Mouse (Mus musculus) heart, postnatal 36 days (tissue): ENCODE results near the gene Ttll5. TPM values are rescaled to one million over a fixed set of nuclear protein-coding genes. Genes with fewer than 3 reads are reported as not detected.

Experiments used
- DNase-seq, 2 experiments: peaks; one replicate each; pipeline ENCODE4 v3.0.0; 2021 to 2022
- intact Hi-C: fragments of 180-260 bp; cut with DNase I; formaldehyde crosslinking; loops from one replicate; pipeline ENCODE4 v1.15.1; 2025
- total RNA-seq, 2 experiments: library from RNA; stranded (reverse); gene quantifications; 2 replicates each; pipeline ENCODE4 v1.2.3; 2021

The Ttll5 gene
- total RNA-seq, 2 experiments from 2014 or later = 14.6 to 14.8 TPM

GRCm38 (mm10) chr12:86036368-86037166, 212.1 kb downstream of the Ttll5 start:
- intact Hi-C loops = no loop called here
- no peak for DNase-seq

DNA sequence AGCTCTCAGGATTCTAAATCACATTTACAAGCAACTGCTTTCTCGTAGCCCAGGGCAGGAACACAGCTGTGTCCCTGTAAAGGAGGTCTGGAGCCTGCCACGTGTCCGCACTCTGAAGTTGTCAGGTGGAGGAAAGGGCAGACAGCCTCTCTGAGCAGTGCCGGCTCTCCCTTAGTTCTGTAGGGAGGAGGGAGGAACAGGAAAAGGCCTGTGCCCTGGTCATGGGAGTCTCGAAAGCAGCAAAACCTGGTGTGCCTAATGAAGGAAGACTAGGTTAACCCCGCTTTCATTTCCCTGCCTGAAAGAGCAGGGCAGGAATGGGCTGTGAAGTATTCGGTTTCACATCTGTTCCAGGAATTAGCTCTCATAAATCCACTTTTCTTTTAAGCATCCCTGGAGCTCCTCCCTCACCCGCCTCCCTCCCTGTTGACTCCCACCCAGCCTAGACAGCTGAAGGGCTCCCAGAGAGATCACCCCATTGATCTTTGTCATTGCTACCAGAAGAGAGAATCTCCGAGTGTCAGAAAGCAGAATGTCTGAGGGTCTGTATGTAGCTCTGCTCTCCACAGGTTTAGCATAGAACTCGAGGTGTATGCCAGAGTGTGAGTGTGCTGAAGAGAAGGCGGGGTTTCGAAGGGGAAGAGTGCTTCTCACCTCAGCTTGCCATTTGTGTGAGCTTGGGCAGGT, 212.9 kb downstream of the Ttll5 start:
- intact Hi-C loops = no loop called here
- DNase-seq = no peak

GRCm38 (mm10) chr12:86039078-86039477, 214.6 kb downstream of the Ttll5 start:
- no peak for DNase-seq
- intact Hi-C loops = no loop called here

DNA sequence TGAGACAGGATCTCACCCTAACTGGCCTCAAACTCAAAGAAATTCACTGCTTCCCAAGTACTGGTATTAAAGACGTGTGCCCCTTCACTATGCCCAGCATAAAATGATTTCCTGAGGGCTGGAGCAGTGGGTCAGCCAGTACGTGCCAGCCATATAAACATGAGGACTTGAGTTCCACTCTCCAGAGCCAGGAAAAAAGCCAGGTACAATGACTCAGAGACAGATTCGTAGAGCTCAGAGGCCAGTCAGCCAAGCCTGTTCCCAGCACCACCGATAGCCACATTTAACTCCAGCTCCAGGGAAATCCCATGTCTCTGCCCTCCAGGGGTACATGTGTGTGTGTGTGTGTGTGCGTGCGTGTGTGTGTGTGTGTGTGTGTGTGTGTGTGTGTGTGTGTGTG, 215.3 kb downstream of the Ttll5 start:
- no peak for DNase-seq
- intact Hi-C loops = no loop called here

DNA sequence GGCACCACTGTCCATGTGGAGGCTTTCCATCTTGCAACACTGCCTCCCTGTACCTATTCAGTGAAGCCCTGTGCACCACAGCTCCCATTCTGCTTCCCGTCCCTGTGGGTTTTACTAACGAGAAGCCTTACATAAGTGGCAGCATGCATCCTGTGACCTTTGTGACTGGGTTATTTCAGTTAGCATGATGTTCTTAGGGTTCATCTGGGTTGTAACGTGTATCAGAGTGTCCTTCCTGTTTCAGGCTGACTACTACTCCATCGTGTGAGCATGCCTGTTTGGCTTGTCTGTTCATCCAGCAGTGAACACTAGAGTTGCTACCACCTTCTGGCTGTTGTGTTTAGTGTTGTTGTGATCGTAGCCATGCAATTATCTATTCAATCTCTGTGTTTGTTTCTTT, 221.7 kb downstream of the Ttll5 start:
- intact Hi-C loops = no loop called here
- no peak for DNase-seq

DNA sequence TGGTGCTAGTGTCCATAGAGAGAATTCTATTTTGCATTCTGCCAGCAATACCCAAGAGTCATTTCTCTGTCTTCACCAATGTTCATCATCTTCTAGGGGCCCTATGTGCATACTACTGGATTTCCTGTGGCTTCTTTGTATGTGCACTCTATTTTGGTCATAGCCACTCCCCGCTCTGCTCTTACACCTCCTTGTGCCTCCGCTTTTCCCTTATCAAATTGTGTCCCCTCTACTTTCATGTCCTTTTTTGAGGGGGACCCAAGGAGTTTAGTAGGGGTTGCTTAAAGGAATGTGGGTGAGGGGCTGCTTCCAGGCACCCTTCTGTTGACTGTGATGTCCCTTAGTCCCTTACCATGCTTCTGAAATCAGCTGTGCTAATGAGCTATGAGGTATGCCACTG, 222.3 kb downstream of the Ttll5 start:
- intact Hi-C loops = no loop called here
- DNase-seq = no peak

GRCm38 (mm10) chr12:86047376-86047775, 222.9 kb downstream of the Ttll5 start:
- intact Hi-C loops = no loop called here
- no peak for DNase-seq

- DNase-seq = no peak
Observed at GRCm38 (mm10) chr12:86049813-86050212, 225.4 kb downstream of the Ttll5 start.

GRCm38 (mm10) chr12:86051477-86051876, 227.0 kb downstream of the Ttll5 start:
- no peak for DNase-seq
- intact Hi-C loops = no loop called here

More at GRCm38 (mm10) chr12:86049813-86050212, 225.4 kb downstream of the Ttll5 start:
- intact Hi-C loops = no loop called here

- DNase-seq = no peak
- intact Hi-C loops = no loop called here
Observed at GRCm38 (mm10) chr12:86055306-86055705, 230.8 kb downstream of the Ttll5 start.

DNA sequence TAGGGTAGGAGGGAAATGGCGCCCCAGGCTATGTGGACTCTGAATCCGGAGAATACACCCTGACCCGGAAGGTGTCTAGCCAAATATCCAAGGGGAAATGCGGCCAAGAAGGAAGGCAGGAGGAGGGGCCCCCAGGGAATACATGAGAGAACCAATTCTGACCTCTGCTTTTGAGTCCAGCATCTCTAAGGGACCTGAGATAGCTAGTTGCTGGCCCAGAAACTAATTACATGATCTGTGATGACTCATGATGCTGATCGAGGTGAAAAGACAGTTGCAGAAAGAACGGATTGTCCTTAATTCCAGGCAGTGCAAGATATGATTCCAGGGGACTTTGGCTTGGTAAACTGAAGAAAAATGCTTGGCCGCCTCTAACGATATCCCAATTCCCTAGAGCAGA, 232.5 kb downstream of the Ttll5 start:
- intact Hi-C loops = no loop called here
- DNase-seq = no peak

GRCm38 (mm10) chr12:86057516-86057915, 233.1 kb downstream of the Ttll5 start:
- intact Hi-C loops = no loop called here
- DNase-seq = no peak

DNA sequence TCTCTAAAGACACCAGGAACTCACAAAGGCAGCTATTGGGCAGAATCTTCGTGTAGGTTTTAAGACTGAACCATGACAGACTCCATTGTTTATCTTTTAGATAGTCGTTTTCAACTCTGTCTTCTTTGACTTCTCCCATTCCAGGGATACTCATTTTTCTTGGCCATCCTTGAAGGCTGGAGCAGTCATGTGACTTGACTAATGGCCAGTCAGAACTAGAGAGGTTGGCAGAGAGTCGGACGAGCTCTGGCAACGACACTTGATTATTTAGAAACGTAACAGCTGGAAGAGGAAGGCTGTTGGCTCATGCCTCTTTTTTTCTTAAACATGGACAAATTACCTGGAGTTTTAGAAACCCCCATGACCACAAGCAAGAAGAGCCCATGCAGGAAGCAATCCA, 234.9 kb downstream of the Ttll5 start:
- no peak for DNase-seq

DNA sequence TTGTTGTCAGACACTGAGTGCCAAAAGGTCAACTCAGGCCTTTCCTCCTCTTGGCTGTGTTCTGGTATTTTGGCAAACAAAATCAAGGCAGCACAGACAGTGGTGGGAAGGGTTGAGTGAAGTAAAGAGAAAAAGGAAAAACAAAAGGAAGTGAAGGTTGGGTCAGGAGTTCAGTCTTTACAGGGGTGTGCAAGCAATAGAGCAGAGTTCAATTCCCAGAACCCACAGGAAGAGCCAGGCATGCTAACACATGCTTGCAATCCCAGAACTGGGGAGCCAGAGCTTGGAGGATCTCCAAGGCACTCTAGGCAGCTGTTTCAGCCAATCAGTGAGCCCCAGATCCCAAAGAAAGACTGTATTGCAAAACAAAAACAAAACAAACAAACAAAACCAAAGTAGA, 240.3 kb downstream of the Ttll5 start:
- no peak for DNase-seq
- intact Hi-C loops = no loop called here

More for the DNA sequence above, 234.9 kb downstream of the Ttll5 start:
- intact Hi-C loops = no loop called here

DNA sequence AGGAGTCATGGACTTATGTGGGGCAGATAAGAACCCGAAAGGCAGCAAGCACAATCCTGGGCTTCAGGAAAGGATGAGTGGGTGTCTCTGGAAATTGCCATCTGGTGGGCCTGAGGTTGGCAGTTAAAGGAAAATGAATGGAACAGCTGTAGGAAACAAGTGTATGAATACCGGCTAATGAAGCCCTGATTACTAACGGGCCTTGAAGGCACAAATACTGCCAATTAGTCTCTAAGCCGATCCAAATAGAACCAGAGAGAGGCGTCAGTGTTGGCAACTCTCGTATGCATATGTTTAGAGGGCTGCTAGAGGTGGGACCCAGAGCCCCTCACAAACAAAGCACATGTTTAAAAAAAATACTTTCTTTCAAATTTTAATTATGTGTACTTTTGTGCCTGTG, 247.0 kb downstream of the Ttll5 start:
- no peak for DNase-seq
- intact Hi-C loops = no loop called here

GRCm38 (mm10) chr12:86074681-86075080, 250.2 kb downstream of the Ttll5 start:
- intact Hi-C loops = loop anchor here (5.0 kb wide), 1 partner anchor 327 kb away; the partner anchor contains the start of gene Flvcr2
- DNase-seq = no peak

DNA sequence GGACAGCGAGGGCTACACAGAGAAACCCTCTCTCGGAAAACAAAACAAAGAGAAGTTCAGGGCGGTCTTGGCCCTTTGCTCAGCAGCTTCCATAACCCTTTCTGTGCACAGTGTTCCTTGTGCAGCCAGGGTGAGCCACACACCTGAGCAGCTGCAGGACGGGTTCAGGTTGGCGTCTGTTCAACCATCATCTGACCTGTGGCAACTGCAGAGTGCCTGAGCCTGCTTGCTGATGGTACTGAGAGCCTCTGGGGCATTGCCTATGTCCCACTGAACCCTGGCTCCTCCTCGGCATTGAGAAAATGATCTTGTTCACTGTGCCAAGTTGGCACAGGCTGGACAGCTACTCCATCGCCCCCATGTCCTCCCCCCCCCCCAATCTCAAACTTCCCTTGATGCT, 250.9 kb downstream of the Ttll5 start:
- no peak for DNase-seq
- intact Hi-C loops = loop anchor here (5.0 kb wide), 1 partner anchor 328 kb away; the partner anchor contains the start of gene Flvcr2

GRCm38 (mm10) chr12:86076321-86076901, 252.0 kb downstream of the Ttll5 start:
- peak in 1 of 2 experiments; percentile 39 for DNase-seq
- intact Hi-C loops = loop anchor here (5.0 kb wide), 1 partner anchor 329 kb away; the partner anchor contains the start of gene Flvcr2

DNA sequence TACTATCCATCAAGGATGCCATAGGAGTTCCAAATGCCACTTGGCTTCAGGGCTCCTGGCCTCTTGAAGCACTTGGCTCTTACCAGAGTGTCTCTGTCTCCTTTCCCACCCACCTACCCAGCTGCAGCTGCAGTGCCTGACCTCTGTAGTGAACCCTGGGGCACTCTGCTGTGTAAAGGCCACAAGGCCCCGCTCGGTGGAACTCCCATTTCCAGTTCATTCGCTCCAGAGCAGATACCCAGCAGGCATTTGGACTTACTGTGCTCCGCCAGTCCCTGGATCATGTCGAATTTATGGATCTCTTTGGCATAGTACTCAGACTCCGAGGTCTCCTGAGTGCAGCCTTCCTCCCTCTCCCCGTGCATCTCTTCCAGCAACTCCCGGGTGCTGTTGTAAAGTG, 252.9 kb downstream of the Ttll5 start:
- no peak for DNase-seq
- intact Hi-C loops = loop anchor here (5.0 kb wide), 1 partner anchor 330 kb away; the partner anchor contains the start of gene Flvcr2

DNA sequence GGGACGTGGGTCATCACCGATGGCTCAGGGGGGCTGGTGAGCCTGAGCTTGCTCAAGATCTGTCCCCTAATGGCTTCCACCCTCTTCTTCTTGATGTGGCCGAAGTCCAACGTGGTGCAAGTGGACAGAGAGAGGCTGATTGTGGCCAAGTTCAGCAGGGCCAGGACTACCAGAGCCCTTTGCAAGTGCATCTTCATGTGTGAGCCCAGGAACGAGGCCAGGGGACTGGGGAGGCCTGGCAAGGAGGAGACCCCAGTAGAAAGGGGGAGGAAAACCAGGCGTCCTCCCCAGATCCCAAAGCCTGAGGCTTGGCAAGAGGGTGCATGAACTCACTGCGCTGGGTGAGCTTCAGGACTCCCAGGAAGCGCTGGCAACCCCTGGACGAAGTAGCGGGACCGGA, 253.3 kb downstream of the Ttll5 start:
- DNase-seq = peak in 1 of 2 experiments; percentile 45
- intact Hi-C loops = loop anchor here (2.0 to 5.0 kb wide), 4 partner anchors 123 to 330 kb away; partner anchors contain the start of gene Flvcr2

GRCm38 (mm10) chr12:86078176-86078552, 253.7 kb downstream of the Ttll5 start:
- DNase-seq = no peak
- intact Hi-C loops = loop anchor here (2.0 to 5.0 kb wide), 4 partner anchors 123 to 331 kb away; partner anchors contain the start of gene Flvcr2
